Mouse (Mus musculus): Measurements from ENCODE around the gene Pvrig. TPM values are rescaled to one million over a fixed set of nuclear protein-coding genes. Genes with fewer than 3 reads are reported as not detected.
"Not testable (repeated sequence)": the region's sequence is repeated elsewhere in the genome, so short reads cannot be mapped to it uniquely, and the experiment has no call there.

Gene Pvrig
- total RNA-seq (2014; rRNA removed; ENCODE audit: low replicate concordance): not detected in 2 replicates
- not detected in 2 replicates for polyA plus RNA-seq (2015; fragmentation: Nextera tagmentation; extraction: Ambion mirVana)

DNA sequence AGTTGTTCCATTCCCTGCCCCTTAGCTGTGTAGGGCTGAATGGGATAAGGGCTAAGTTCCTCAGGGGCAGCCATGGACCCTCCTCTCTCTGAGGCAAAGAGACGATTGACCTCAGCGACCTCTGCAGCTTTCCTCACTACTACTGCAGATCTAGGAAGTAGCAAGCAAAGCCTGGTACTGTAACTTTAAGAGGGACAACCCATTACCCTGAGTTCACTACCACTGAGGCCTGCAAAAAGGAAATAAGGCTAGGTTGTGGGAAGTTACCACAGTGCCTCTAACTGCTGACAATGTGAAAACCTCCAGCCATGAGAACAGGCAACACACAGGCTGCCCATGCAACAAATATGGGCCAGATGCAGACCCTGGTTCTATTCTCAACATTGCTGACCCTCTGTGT lies at the start of gene Pvrig:
Pvrig (plus strand) TSS at position 301 of the 400 bp plus-strand sequence.
- H3K9me3 ChIP-seq (replicated peaks; ENCODE audit: control insufficient read depth, low read length): no peaks in the 10 kb centered on the region
- no peak within 1 kb of the TSS for H3K9ac ChIP-seq (replicated peaks; ENCODE audit: low read depth, low read length)
- no peak within 1 kb of the TSS for H3K4me2 ChIP-seq (ENCODE audit: low read depth, low read length)
- 64% methylated on average over 2 of the region's 2 CpGs for WGBS
- DNase-seq (ENCODE audit: low spot score) (no peak), ATAC-seq (ENCODE audit: insufficient read depth, low read depth) (no peak)
- H3K4me3 ChIP-seq (ENCODE audit: low read depth, low read length): no peak within 1 kb of the TSS
- H3K27me3 ChIP-seq (ENCODE audit: control insufficient read depth, insufficient read depth, low read length): no peaks in the 10 kb centered on the region
- H3K36me3 ChIP-seq (replicated peaks; ENCODE audit: control insufficient read depth, insufficient read depth, low read length): no peaks in the 10 kb centered on the region
- H3K4me1 ChIP-seq (ENCODE audit: control insufficient read depth, insufficient read depth): no peaks in the 10 kb centered on the region
- TF ChIP-seq CTCF (IDR thresholded peaks at IDR 0.05; ENCODE audit: low read depth) (no peak), EP300 (IDR thresholded peaks at IDR 0.05; ENCODE audit: low read depth) (no peak)
- no peak within 1 kb of the TSS for H3K27ac ChIP-seq (ENCODE audit: low read depth)

DNA sequence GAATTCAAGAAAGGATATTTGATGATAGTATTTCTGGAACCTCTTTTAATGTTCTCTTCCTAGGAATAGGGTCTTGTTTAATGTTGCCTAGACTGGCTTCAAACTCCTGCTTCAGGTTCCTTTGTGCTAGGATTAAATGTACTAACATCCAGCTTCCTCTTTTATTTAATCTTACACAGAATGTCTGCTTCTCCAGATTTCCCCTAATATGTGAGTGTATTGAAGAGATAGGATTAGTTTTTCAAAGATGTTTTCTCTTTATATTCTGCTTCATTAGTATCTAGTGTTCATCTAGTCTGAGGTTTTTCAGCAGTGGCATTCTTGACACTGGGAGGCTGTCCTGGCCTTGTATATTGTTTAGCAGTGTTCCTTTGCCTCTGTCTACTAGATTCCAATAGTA lies 47.6 kb upstream of the Pvrig start:
- no peak overlapping the region for H3K27ac ChIP-seq (ENCODE audit: low read depth)
- H3K4me1 ChIP-seq (ENCODE audit: control insufficient read depth, insufficient read depth): no peaks in the 10 kb centered on the region
- no peaks in the 10 kb centered on the region for H3K9me3 ChIP-seq (replicated peaks; ENCODE audit: control insufficient read depth, low read length)
- no peak for TF ChIP-seq EP300 (IDR thresholded peaks at IDR 0.05; ENCODE audit: low read depth)
- no peak for TF ChIP-seq CTCF (IDR thresholded peaks at IDR 0.05; ENCODE audit: low read depth)
- no peaks in the 10 kb centered on the region for H3K27me3 ChIP-seq (ENCODE audit: control insufficient read depth, insufficient read depth, low read length)
- no peak overlapping the region for H3K9ac ChIP-seq (replicated peaks; ENCODE audit: low read depth, low read length)
- ATAC-seq (ENCODE audit: insufficient read depth, low read depth) (no peak), DNase-seq (ENCODE audit: low spot score) (no peak)
- H3K4me3 ChIP-seq (ENCODE audit: low read depth, low read length): no peak overlapping the region
- no peaks in the 10 kb centered on the region for H3K36me3 ChIP-seq (replicated peaks; ENCODE audit: control insufficient read depth, insufficient read depth, low read length)
- H3K4me2 ChIP-seq (ENCODE audit: low read depth, low read length): no peak overlapping the region

DNA sequence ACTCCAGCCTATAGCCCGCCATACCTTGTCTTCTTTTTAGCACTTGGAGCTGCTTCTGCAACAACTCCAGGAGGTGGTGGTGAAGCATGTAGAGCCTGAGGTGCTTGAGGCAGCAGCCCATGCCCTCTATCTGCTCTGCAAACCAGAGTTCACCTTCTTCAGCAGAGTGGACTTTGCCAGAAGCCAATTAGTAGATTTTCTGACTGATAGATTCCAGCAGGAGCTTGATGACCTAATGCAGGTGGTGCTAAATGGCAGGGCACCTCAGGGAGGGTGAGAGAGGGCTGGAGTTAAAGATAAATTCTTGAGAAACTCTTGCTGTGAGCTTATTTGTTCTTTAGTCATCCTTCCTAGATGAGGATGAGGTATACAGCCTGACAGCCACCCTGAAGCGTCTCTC lies 42.1 kb upstream of the Pvrig start:
- Histone ChIP-seq H3K4me1 (ENCODE audit: control insufficient read depth, insufficient read depth) (no peaks in the 10 kb centered on the region), H3K9me3 (replicated peaks; ENCODE audit: control insufficient read depth, low read length) (no peaks in the 10 kb centered on the region), H3K36me3 (replicated peaks; ENCODE audit: control insufficient read depth, insufficient read depth, low read length) (no peaks in the 10 kb centered on the region), H3K4me3 (ENCODE audit: low read depth, low read length) (no peak overlapping the region), H3K27ac (ENCODE audit: low read depth) (no peak overlapping the region), H3K9ac (replicated peaks; ENCODE audit: low read depth, low read length) (no peak overlapping the region), H3K4me2 (ENCODE audit: low read depth, low read length) (no peak overlapping the region), H3K27me3 (ENCODE audit: control insufficient read depth, insufficient read depth, low read length) (no peaks in the 10 kb centered on the region)
- WGBS: 75% methylated on average over 2 of the region's 2 CpGs
- TF ChIP-seq CTCF (IDR thresholded peaks at IDR 0.05; ENCODE audit: low read depth) (no peak), EP300 (IDR thresholded peaks at IDR 0.05; ENCODE audit: low read depth) (no peak)
- ATAC-seq (ENCODE audit: insufficient read depth, low read depth): no peak
- no peak for DNase-seq (ENCODE audit: low spot score)

DNA sequence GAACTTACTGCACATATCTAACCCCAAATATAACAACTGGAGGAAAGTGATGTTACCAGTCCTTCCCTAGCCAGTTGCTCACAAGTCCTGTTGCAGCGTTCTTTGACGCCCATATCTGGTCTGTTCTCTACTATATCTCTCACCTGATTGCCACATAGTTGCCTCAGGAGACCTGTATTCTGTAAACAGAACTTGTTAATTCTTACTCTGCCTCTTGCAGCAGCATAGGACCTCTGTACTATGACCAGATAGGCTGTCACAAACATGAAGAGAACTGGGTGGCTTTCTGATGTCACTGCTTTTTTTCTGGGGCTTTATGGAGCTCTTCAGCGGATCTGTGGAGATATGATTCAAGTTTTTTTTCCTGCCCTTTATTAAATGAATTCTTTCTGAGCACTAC lies 29.0 kb upstream of the Pvrig start:
- Histone ChIP-seq H3K9me3 (replicated peaks; ENCODE audit: control insufficient read depth, low read length) (no peaks in the 10 kb centered on the region), H3K27ac (ENCODE audit: low read depth) (no peak overlapping the region), H3K36me3 (replicated peaks; ENCODE audit: control insufficient read depth, insufficient read depth, low read length) (no peaks in the 10 kb centered on the region), H3K9ac (replicated peaks; ENCODE audit: low read depth, low read length) (no peak overlapping the region), H3K4me3 (ENCODE audit: low read depth, low read length) (no peak overlapping the region), H3K4me2 (ENCODE audit: low read depth, low read length) (no peak overlapping the region), H3K27me3 (ENCODE audit: control insufficient read depth, insufficient read depth, low read length) (no peaks in the 10 kb centered on the region), H3K4me1 (ENCODE audit: control insufficient read depth, insufficient read depth) (no peaks in the 10 kb centered on the region)
- DNase-seq (ENCODE audit: low spot score) (no peak), ATAC-seq (ENCODE audit: insufficient read depth, low read depth) (no peak)
- WGBS: 69% methylated on average over 3 of the region's 3 CpGs
- TF ChIP-seq CTCF (IDR thresholded peaks at IDR 0.05; ENCODE audit: low read depth) (no peak), EP300 (IDR thresholded peaks at IDR 0.05; ENCODE audit: low read depth) (no peak)

DNA sequence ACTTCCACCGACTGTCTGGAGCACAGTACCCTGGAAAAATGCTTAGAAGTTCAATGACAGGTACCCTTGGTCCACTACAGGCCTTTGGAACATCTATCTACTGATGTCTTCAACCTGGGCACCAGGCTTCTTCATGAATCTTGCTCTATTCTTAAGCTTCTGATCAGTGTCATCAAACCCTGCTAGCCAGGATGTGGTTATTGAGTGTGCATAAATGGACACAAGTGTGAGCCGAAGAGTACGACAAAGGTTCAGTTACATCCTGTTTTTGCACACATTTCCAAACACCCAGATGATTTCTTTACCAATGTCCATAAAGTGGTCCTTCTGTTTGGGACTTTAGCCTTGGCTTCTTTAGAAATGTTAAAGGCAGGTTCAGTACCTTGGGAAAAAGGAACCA lies 1.5 kb downstream of the Pvrig start:
- WGBS: 92% methylated on average over 3 of the region's 3 CpGs
- ATAC-seq (ENCODE audit: insufficient read depth, low read depth): no peak

DNA sequence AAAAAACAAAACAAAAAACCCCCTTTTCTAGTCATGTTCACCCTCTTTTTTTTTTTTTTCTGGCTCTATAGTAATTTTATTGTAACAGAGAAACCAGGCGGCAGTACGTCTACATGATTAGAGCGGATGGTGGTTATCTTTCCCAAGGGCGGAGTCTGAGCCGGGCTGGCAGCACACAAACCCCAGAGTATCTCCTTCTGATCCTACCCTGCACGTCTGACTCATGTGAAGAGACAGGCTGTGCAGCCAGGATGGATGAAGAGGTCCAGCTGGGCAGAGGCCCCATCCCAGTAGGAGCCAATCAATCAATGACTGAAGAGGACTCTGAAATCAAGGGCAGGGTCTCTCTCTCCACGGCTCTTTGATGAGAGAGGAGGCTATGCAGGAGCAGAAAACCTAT lies 21.4 kb downstream of the Pvrig start:
- H3K9me3 ChIP-seq (replicated peaks; ENCODE audit: control insufficient read depth, low read length); H3K4me1 ChIP-seq (ENCODE audit: control insufficient read depth, insufficient read depth); DNase-seq (ENCODE audit: low spot score); H3K27ac ChIP-seq (ENCODE audit: low read depth); H3K4me3 ChIP-seq (ENCODE audit: low read depth, low read length); H3K9ac ChIP-seq (replicated peaks; ENCODE audit: low read depth, low read length); H3K27me3 ChIP-seq (ENCODE audit: control insufficient read depth, insufficient read depth, low read length); H3K36me3 ChIP-seq (replicated peaks; ENCODE audit: control insufficient read depth, insufficient read depth, low read length); ATAC-seq (ENCODE audit: insufficient read depth, low read depth); H3K4me2 ChIP-seq (ENCODE audit: low read depth, low read length): not testable (repeated sequence)
- WGBS: 68% methylated on average over 6 of the region's 7 CpGs

More for the DNA sequence above, 1.5 kb downstream of the Pvrig start:
- Histone ChIP-seq H3K4me3 (ENCODE audit: low read depth, low read length) (no peak overlapping the region), H3K4me2 (ENCODE audit: low read depth, low read length) (no peak overlapping the region), H3K27me3 (ENCODE audit: control insufficient read depth, insufficient read depth, low read length) (no peaks in the 10 kb centered on the region), H3K4me1 (ENCODE audit: control insufficient read depth, insufficient read depth) (no peaks in the 10 kb centered on the region), H3K36me3 (replicated peaks; ENCODE audit: control insufficient read depth, insufficient read depth, low read length) (no peaks in the 10 kb centered on the region), H3K9me3 (replicated peaks; ENCODE audit: control insufficient read depth, low read length) (no peaks in the 10 kb centered on the region), H3K9ac (replicated peaks; ENCODE audit: low read depth, low read length) (no peak overlapping the region), H3K27ac (ENCODE audit: low read depth) (no peak overlapping the region)
- TF ChIP-seq EP300 (IDR thresholded peaks at IDR 0.05; ENCODE audit: low read depth) (no peak), CTCF (IDR thresholded peaks at IDR 0.05; ENCODE audit: low read depth) (no peak)
- DNase-seq (ENCODE audit: low spot score): no peak

DNA sequence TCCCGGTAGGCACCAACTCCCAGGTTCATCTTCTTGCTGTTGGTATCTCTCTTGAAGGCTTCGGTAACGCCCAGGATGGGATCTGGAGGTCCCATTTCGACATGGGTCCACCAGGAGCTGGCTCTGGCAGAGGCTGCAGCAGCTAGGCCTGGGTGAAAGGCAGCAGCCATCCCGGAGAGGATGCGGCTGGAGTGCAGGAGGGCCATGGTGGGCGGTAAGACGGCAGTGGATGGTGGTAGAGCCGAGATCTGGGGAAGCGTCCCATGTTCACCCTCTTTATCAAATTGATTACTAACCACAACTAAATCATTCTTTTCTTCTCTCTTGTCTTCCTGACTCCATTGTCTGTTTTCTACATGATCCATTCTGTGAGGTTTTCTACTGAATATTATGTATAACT lies 23.6 kb downstream of the Pvrig start:
- DNase-seq (ENCODE audit: low spot score); H3K4me2 ChIP-seq (ENCODE audit: low read depth, low read length); H3K9ac ChIP-seq (replicated peaks; ENCODE audit: low read depth, low read length); H3K36me3 ChIP-seq (replicated peaks; ENCODE audit: control insufficient read depth, insufficient read depth, low read length); ATAC-seq (ENCODE audit: insufficient read depth, low read depth); H3K27me3 ChIP-seq (ENCODE audit: control insufficient read depth, insufficient read depth, low read length); H3K9me3 ChIP-seq (replicated peaks; ENCODE audit: control insufficient read depth, low read length); H3K27ac ChIP-seq (ENCODE audit: low read depth); H3K4me3 ChIP-seq (ENCODE audit: low read depth, low read length); H3K4me1 ChIP-seq (ENCODE audit: control insufficient read depth, insufficient read depth): not testable (repeated sequence)
- 87% methylated on average over 10 of the region's 10 CpGs for WGBS

All from heart, postnatal 0 days (tissue).